Mouse (Mus musculus) spleen, postnatal 36 days (tissue): ENCODE measurements at regions not wholly inside any gene's neighbourhood (a gene's known extent, or its start where the extent isn't known, plus 50 kb on each side); places are given as distances from the start of the nearest gene placed in this dataset.
"Not testable (repeated sequence)": the region's sequence is repeated elsewhere in the genome, so short reads cannot be mapped to it uniquely, and the experiment has no call there.

Experiments used
- DNase-seq, 2 experiments: peaks; one replicate each; pipeline ENCODE4 v3.0.0; 2022; ENCODE audit warnings: low spot score in 2 of 2, mixed read lengths in 1 of 2

DNA sequence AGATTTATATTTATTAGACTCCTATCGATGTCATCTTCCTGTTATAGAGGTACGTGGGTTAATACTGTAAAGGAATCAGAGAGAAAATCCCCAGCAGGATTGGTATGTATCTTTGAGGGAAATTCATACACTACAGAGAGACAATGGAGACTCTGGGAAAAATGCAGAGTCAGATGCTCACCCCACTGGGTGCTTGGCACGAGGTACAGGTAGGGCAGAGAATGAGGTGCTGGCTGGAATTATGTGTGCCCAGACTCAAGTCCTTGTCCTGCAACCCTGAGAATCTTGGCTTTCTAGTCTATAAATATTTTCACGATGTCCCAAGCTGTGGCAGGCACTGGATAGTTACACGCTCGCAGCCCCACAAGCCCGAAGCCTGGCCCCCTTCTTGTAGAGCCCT is 57.8 kb upstream of the Cry1 start:
- DNase-seq, result no peak

DNA sequence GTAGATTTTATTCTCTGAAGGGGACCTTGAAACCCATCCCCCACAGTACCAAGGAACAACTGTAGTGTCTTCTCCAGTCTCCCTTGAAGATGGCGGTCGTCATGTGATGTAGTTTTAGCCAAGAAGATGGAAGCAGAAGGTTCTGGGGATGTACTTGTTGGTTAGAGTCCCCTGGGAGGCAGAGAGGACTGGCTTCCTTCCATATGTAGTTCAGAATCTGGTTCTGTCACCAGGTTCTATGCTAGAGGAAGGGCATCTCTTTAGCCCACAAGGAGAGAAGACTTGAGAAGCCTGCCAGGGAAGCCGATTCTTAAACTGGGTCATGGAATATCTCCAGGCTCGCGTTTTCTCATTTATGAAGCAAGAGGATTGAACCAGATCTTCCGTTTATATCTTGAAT is 58.7 kb upstream of the Cry1 start:
- DNase-seq, result no peak

DNA sequence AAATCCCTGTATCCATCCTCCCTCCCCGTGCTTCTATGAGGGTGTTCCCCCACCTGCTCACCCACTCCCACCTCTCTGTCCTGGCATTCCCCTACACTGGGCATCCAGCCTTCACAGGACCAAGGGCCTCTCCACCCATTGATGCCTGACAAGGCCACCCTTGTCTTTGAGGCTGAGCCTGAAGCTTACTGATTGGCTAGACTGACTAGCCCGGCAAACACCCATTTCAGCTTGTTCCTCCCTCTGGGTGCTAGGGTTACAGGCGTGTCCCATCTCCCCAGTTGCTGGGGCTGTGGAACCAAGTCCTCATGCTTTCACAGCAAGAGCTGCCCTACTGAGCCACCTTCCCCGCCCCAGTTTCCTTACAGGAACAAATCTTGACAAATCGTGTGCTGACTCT is 80.9 kb upstream of the Cry1 start:
- no peak for DNase-seq

DNA sequence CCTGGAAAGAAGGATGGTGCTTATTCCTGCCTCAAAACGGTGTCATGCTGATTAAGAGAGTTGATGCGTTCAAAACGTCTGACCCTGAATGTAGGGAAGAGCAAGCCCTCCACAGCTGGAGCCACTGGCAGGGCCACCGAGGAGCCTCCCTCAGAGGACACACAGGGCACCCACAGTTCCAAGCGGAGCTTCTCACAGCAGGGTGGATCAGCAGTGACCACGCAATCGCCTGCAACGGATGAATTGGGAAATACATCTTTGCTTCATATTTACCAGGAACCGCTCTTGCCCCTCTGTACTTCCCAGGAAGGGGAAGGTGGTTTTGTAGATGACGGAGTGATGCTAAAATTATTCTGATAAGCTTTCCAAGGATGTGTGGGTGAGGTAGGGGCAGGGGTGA is 81.3 kb upstream of the Cry1 start:
- peak in 1 of 2 experiments; percentile 2 for DNase-seq

DNA sequence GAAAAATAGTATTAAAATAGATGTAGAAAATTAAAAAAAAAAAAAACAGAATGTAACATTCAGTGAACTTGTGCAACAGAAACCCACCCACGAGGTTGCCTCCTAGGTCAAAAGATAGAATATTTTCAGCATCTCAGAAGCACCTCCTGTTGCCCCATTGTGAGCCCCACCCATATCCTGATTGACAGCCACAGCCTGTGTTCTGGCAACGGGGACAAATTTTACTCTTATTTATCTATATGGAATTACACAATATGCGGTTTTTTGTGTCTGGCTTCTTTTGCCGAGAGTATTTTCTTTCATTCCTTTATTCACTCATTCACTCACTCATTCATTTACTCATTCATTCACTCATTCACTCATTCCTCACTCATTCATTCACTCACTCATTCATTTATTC is 81.9 kb upstream of the Cry1 start:
- no peak for DNase-seq

DNA sequence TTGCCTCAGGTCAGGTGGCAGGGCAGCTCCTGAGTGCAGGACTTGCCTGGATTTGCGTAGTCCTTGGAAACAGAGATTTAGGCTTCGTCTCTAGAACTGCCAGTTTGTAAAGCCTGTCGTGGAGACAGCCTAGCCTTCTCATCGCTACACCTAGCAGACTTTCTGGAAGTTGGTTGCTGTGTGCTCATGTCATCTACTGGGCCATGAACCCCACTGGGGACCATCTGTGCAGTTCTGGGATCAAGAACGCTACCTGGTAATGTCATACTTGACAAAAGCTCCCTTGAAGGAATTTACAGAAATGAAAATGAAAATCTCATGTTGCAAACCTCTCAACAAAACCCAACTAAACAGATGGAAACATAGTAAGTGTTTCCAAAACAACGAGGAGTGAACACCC is 85.3 kb upstream of the Cry1 start:
- no peak for DNase-seq

DNA sequence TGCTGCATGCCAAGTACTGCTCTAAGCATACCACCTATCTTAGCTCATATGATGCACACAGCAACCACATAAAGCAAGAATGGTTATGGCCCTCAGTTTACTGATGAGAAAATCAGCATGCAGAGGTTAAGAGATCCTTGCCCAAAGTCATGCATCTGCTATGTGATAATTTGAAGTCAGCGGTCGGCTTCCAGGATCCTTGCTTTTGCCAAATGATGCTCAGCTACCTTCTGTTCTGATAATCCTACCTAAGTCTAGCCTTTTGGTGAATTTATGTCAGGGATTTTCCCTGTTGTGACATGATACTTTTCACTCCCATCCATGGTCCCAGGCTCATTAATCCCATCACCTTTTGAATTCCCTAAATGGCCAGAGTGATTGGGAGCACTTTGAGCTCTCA is 91.9 kb upstream of the Cry1 start:
- DNase-seq, result no peak

DNA sequence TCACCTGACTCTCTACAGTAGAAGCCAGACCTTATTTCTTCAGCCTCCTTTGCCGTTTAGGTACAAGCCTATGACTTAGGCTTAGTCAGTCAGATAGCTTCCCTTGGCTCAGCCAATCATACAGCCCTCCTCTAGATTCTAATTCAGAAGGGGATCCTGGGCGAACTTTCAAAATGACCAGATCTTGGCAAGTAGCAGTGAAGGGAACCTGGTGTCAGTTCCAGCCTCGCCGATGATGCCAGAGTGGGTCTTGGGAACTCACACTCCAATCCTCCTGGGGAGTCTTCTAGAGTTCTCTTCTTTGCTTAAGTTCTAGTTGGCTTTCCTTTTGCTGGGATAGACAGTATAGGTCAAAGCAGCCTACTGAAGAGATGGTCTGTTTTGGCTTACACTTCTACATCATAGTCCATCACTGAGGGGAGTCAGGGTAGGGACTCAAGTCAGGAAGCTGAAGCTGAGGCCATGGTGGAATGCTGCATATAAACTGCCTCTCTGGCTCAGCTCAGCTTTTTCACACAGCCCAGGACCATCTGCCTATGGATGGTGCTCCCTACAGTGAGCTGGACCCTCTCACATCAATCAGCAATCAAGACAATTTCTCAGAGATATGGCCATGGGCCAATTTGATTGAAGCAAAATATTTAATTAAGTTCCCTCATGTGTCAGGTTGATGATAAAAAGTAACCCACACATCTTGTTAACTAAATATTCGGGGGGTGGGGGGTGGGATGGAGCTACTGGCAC is 94.7 kb upstream of the Btbd11 start:
- no peak for DNase-seq

DNA sequence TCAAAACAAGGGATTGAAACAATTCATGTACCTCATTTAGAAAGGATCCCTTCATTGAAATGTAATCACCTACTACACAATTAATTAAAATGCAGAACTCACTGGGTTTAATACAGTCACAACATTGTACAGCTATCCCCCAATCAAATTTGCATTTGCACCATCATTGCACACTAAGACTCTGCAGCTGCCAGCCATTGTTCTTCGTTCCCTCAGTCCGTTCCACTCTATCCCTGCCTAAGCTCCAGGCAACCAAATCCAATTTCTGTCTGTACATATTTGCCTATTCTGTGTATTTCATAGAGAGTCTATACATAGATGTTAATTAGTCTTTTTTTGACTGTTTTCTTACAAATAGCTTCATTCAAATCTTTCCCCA is 94.1 kb upstream of the Btbd11 start:
- DNase-seq, result no peak

DNA sequence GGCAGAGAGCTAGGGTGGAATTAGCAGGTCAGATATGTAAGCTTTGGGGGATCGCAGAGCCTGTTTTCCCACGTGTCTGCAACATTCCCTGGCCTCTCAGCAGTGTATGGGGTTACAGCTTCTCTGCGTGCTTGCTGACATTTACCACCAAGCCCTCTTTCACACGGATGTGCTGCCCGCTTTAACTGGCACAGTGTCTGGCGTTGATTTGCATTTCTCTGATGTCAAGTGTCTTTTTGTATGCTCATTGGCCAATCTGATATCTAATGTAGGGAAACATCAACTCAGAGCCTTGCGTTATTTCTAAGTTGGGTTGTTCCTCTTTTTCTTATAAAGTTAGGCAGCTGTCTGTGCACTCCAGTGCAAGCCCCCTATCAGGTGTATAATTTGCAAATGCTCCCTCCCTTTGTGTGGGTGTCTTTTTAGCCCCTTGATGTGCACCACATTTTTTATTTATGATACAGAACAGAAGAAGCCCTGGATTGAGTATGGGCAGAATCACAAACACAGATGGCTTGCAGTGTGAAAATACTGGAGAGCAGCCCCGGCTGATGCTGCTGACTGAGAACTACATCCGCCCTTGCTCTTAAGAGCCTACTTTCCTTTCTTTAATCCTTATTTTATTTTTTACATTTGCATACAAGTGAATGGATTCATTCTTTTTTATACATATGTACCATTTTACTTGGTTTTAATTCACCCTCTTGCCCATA is 93.4 kb upstream of the Btbd11 start:
- no peak for DNase-seq

DNA sequence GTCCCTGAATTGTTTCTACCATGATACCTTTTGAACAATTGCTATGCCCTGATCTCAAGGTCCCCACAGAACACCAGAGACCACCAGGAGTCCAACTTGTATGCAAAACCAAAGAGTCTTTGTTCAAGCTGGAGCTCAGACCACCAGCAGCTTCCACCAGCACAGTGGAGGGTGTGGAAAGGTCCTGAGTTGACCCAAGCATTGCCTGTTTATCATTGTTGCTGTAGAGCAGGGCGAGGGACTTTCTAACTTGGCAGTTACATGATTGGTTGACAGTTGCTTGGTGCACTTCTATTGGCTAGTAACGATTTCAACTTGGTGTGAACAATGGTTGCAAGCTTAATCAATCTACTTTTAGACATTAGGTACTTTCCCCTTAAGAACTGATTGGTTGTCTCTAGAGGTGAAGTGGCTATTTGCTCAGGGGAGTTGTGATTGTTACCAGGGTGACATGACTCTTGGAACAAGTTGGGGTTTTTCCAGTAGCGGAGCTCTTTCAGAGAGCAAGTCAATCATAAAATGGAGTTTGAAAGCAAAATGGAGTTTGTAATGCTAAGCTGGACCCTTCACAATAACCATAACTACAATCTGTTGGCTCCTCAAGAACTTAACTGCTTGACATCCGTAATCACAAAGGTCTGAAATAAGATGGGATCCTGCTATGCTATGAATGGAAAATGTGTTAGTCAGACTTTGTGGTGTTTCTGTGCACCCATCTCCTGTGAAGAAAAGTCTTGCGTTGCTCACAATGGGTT is 91.3 kb upstream of the Btbd11 start:
- DNase-seq, result no peak

DNA sequence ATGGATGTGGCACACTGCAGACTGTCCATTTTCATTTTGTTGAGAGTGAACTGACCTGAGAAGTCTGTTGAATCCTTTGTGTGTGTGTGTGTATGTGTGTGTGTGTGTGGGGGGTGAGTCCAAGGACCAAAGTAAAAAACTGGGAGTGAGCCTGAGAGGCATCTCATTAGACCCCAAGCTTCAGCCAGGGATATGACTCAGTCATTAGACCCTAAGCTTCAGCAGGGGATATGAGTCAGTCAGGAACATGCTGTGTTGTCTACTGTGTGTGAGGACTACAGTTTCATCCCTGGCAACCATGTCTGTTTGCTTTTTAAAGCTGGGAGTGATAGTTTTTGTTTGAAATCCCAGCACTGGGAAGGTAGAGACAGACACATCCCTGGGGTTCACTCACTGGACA is 74.8 kb upstream of the Btbd11 start:
- DNase-seq, result no peak

DNA sequence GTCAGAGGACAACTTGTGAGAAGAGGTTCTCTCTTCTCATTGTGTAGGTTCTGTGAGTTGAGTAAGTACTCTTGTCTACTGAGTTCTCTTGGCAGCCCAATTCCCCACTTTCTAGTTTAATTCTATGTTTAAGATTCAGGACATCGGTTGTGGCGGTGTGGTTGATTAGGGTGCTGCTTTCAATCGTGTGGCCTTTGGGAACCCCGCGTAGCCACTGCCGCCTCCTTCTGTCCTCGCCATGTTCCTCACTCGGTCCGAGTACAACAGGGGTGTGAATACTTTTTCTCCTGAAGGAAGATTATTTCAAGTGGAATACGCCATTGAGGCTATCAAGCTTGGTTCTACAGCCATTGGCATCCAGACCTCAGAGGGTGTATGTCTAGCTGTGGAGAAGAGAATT is 73.3 kb upstream of the Btbd11 start:
- DNase-seq, result not testable (repeated sequence)

DNA sequence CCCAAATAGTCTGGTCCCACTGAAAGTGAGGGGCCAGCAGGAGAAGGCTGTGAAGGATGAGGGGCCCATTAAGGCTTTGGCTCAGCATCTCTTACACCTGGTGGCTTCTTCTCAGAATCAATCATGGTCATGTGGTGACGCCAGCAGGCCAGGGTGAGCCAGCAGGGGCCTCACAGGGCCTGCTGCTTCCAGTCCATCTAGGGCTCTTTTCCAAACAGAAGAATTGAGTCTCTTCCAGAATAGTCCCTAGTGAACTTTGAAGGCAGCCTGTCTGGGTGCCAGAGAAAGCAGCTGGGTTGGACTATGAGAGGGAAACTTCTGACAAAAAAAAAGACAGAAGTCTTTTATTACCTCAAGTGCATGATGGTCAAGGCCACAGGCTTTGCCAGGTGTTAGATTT is 65.6 kb upstream of the Btbd11 start:
- DNase-seq, result no peak

DNA sequence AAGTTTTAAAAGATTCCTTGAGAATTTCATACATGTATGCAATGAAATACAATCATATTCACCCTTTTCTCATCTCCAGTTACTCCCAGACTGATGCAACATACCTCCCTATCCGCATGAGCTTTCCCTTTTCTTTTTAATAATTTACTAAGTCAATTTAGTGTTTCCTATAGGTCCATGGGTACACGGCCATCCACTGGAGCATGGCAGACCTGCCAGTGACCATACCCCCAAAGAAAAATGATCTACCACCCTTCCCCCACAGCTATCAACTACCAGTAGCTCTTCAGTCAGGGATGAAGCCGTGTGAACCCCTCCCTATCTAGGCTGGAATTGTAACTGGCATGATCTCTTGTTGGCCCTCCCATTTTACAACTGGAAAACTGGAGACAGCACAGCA is 64.3 kb upstream of the Btbd11 start:
- DNase-seq, result no peak

DNA sequence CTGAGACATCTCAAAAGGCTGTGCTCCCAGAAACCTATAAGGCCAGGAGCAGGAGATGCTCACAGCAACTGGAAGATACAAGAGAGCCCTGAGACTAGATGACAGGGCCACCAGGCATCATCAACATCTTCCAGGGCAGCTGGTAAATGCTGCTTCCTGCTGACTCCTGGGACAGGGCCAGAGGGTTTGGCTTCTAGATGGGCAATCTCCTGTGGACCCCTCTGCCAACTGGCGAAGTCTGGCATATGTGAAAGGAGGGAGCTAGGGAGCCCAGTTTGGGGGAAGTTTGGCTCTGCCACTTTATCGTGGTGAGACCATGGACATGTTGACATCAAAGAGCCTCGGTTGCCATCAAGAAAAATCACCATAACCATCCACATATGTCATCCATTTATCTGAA is 57.2 kb upstream of the Btbd11 start:
- no peak for DNase-seq

DNA sequence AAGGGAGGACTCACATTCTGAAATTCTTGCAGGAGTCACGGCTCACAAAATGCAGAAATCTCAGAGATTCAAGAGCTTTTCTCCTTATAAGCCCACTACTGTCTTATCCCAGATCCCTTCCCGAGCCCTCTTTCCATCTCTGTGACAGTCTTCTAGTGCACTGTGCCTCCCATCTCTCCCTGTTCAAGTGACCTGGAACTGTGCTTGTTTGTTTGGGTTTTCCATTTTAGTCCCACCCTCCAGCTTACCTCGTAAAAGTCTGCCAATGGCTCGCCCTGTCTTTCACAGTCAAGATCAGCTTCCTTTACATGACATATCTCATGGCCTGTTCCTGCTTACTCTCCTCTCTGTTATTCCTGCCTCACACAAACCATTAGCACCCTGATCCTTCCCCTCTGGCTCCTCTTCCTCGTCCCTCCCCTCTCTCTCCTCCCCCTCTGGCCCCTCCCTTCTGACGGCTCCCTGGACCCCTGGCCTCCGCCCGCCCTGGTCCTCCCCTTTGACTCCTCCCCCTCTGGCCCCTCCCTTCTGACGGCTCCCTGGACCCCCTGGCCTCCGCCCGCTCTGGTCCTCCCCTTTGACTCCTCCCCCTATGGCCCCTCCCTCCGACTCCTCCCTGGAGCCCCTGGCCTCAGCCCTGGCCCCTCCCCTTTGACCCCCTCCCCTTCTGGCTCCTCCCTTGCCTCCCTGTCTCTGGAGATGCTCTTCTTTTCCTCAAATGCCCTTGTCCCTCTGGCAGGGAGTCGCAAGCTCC is 55.5 kb upstream of the Btbd11 start:
- no peak for DNase-seq
